Mouse (Mus musculus): ENCODE measurements around the gene Cd209d.
"Not testable (repeated sequence)": the region's sequence is repeated elsewhere in the genome, so short reads cannot be mapped to it uniquely, and the experiment has no call there.

The Cd209d gene

DNA sequence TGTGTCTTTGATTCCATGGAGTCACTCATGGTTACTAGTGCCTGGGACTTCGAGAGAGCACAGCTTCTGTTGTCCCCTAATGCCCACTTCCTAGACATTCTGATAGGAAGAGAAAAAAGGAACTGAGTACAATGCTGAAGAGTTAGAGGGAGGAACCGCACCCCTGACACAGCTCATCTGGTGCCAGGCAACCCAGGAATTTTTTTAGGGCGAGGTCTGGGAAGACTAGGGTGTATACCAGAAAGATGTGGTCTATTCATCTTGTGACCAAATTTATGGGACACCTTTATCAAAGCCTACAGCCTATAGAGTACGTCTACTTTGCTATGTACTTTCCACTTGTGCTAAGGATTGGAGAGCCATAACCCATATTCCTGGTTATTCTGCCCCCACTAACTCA lies at the start of gene Cd209d:
Gene Cd209d, minus strand, starts transcription at position 101 of the 400 bp plus-strand sequence.
- no peak for DNase-seq

DNA sequence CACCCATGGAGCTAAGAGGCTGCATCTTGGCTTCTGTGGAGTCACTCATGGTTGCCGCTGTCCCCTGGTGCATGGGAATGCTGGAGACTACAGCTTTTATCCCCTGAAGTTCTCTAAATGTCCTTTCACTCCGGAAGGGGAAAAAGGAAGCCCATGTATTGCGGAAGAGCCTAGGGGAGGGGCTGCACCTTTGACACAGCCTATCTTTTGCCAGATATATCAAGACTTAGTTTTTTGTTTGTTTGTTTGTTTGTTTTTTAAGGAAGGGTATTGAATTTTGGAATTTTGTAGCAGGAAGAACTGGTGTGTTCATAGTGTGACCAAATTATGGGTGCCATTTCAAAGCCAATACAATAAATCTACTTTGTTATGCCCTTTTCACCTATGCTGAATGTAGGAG lies 48.4 kb upstream of the Cd209d start, which contains the start of gene Cd209b:
Gene Cd209b, minus strand, starts transcription at position 101 of the 400 bp plus-strand sequence.
- DNase-seq, result no peak

DNA sequence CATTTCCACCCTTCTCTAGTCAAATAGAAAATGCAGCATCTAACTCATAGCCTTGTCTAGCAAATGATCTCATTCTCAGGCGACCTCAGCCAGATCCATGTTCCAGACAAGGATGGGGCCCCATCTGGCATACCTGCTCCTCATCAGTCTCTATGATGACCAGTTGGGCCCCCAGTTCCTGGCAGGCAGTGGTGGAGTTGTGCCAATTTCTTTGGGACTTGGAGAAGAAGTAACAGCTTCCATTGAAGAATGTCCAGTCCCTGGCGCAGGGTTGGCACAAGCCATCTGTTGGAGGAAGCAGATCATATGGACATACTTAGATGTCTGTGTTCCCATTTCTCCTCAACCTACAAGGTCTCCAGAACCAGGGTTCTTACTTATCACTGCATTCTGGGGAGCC lies 2.2 kb downstream of the Cd209d start:
- no peak for DNase-seq

DNA sequence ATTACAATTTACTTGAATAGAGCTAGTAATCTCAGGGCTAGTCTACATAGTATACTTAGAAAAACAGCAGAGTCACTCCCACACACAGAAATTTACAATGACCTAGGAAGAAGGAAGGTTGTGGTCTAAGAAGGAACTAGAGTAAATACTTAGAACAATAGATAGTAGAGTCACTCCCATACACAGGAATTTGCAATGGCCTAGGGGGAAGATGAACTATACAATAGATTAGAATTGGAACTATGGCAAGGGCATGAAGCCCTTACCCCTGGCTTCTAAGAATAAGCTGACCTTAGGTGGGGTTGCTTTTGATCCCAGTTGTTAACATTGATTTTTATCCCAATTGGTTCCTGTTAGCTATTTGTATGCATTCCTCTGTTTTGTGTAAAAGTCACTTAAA lies 15.6 kb downstream of the Cd209d start:
- not testable (repeated sequence) for DNase-seq

DNA sequence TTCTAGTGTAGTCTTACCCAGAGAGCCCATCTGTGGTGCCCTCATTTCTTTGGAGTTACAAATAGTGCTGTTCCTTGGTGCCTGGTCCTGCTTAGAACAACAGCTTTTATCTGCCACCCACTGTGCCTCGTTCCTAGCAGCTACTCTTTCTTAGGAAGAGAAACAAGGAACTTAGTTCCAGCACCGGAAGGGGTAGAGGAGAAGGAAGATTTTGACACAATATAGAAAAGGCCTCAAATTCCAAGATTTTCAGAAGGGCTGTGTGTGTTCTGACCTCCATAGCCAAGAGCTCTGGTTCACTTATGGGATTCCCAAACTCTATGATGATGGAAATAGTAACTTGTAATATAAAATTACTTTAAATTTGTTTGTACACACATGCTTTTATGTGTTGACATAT lies 24.1 kb downstream of the Cd209d start, which contains the start of gene Cd209e:
Gene Cd209e, minus strand, starts transcription at position 101 of the 400 bp plus-strand sequence.
- no peak for DNase-seq
